Mouse (Mus musculus) telencephalon, adult 2 months (tissue): Measurements from ENCODE around the gene Mzf1.

Experiments
- DNase-seq: peaks from one replicate; pipeline ENCODE4 v3.0.0-alpha.2; 2011; ENCODE audit warnings: low read depth, low spot score

Gene Mzf1

GRCm38 (mm10) chr7:13003380-13003779, 51.2 kb downstream of the Mzf1 start:
- no peak for DNase-seq

- no peak for DNase-seq
Measured at GRCm38 (mm10) chr7:13001584-13001983, 53.0 kb downstream of the Mzf1 start.

GRCm38 (mm10) chr7:12998851-12999250, 55.7 kb downstream of the Mzf1 start, which contains the start of gene Trim28:
TSS of gene Trim28 (plus strand) at chr7:12999114.
- DNase-seq: no peak

GRCm38 (mm10) chr7:12998053-12998452, 56.5 kb downstream of the Mzf1 start, which contains the start of gene Slc27a5:
TSS of gene Slc27a5 (minus strand) at chr7:12998192.
- no peak for DNase-seq

- DNase-seq: no peak
Measured at GRCm38 (mm10) chr7:12997230-12997629, 57.3 kb downstream of the Mzf1 start.

GRCm38 (mm10) chr7:12995862-12996261, 58.7 kb downstream of the Mzf1 start:
- no peak for DNase-seq

GRCm38 (mm10) chr7:12993148-12993547, 61.4 kb downstream of the Mzf1 start:
- no peak for DNase-seq
